Mouse (Mus musculus) cerebellum, postnatal 36 days (tissue): Measurements from ENCODE around the gene Cnot9.
"Not testable (repeated sequence)": the region's sequence is repeated elsewhere in the genome, so short reads cannot be mapped to it uniquely, and the experiment has no call there.

ENCODE experiments used
- DNase-seq, 2 experiments: peaks; one replicate each; pipeline ENCODE4 v3.0.0; 2021 to 2022; ENCODE audit warnings: mixed read lengths in 2 of 2

Cnot9 gene

DNA sequence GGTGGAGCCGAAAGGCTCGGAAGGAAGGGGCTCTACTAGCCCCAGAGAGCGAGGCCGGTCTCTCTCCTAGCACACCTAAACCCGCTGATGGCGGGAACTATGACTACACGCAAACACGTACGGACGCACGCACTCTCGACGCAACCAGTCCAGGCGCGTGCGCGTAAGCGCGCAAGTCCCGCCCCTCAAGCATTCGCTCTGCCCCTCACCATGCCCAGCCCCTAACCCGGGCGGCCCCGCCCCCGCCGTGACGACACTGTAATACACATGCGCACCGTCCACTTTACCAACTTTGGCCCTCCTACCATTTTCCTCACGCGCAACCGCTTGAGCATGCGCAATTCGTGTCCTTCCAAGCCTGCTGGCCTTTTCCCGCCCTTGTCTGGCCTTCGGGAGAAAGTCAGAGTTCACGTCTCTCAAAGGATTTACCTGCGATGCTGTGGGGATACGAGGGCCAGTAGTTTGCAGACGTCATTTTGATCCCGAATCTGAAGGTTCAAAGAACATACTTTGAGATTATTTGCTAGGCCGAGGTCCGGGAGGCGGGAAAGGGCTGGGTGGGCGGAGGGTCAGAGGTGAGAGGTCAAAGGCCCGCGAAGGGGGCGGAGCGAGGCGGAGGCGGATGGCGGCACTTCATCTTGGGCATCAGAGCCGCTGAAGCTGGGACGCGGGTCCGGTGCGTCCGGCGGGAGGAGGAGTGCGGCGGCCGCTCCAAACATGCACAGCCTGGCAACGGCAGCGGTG is at the start of gene Cnot9:
Gene Cnot9, plus strand, starts transcription at position 338 of the 744 bp plus-strand sequence.
- peak; percentile 100 for DNase-seq

GRCm38 (mm10) chr1:74460273-74460672 is 45.6 kb upstream of the Cnot9 start:
- DNase-seq = peak; percentile 30 to 35

DNA sequence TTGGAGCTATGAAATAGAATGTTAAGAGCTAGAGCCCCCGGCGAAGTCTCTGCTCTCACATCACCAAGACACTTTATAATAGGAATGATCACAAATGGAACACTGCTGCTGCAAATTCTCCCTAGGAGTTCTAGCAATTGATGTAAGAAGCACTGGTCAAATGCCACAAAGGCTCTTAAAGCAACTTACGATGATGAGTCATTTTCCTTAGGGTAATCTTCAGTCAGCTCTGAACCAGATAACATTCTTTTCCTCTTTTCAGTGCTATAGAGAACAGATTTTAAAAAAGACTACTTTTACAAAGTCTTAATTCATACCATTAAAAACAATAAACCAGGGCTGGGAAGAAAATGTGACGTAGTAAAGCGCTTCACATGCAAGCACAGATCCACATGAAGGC is 20.1 kb upstream of the Cnot9 start:
- DNase-seq = no peak

- no peak for DNase-seq
Observed at GRCm38 (mm10) chr1:74501106-74501505, 4.8 kb upstream of the Cnot9 start.

GRCm38 (mm10) chr1:74505393-74505720 is 501 bp upstream of the Cnot9 start:
- no peak for DNase-seq

- peak in 1 of 2 experiments; percentile 65 for DNase-seq
Observed at GRCm38 (mm10) chr1:74506471-74506881, 618 bp downstream of the Cnot9 start.

GRCm38 (mm10) chr1:74507780-74508179 is 1.9 kb downstream of the Cnot9 start:
- no peak for DNase-seq

- no peak for DNase-seq
Observed at GRCm38 (mm10) chr1:74511306-74511705, 5.4 kb downstream of the Cnot9 start.

GRCm38 (mm10) chr1:74512999-74513398 is 7.1 kb downstream of the Cnot9 start:
- not testable (repeated sequence) for DNase-seq

- DNase-seq = no peak
Observed at GRCm38 (mm10) chr1:74519875-74520274, 14.0 kb downstream of the Cnot9 start.

DNA sequence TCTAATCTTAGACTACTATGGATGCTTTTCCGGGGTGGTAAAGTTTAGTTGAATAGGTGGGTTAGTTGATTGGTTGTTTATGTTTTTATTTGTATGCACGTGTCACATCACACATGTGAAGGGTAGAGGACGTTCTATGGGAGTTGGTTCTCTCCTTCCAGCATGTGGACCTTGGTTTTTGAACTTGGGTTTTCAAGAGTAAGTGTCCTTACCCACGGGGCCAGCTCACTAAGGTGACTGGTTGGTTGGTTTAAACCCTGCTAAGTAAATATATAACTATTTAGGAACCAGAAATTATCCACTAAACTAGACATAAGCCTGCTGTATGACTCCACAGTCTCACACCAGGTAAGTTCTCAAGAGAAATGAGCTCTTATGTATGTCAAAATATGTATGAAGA is 18.9 kb downstream of the Cnot9 start:
- no peak for DNase-seq

- no peak for DNase-seq
Observed at GRCm38 (mm10) chr1:74528589-74528988, 22.7 kb downstream of the Cnot9 start.

DNA sequence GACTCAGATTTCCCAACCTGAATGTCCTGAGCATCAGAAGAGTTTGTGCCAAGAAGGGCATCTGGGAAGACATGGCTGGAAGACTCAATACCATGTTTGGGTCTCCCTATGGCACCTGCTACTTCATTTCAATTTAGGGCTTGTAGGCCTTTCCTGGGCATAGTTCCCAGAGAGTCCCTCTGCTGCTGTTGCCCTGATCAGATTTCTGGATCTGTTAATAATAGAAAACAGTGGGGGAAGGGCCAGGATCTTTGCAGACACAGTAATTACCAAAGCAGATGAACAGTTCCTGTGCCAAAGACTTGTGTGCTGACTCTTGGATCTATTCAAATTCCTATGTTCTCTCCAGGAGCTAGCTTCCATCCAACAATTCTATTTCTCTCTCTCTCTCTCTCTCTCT is 32.8 kb downstream of the Cnot9 start:
- no peak for DNase-seq

DNA sequence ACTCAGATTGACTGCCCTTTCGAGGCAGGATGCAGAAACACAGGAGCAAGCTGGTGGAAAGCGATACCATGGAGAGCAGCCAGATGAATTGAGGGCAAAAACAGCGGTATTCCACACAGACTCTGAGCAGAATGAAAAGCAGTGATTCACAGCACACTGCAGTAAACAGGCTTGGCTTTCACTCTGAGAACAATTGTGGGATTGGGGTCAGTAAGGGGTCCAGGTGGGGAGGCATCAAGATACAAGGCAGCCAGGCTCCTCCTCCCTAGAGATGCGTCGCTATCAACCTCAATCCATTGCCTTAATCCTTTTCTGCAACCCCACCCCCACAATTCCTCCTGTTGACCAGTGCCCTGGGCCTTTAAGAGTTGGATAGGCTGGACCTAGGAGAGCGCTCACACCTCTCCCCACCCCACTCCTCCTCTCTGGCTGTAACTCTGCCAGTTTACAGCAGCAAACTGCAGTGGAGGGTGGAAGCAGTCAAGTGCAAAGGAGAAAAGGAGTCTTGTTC is 36.6 kb downstream of the Cnot9 start, which contains the start of gene Plcd4:
Gene Plcd4, plus strand, starts transcription at position 438 of the 511 bp plus-strand sequence.
- peak; percentile 57 to 59 for DNase-seq

DNA sequence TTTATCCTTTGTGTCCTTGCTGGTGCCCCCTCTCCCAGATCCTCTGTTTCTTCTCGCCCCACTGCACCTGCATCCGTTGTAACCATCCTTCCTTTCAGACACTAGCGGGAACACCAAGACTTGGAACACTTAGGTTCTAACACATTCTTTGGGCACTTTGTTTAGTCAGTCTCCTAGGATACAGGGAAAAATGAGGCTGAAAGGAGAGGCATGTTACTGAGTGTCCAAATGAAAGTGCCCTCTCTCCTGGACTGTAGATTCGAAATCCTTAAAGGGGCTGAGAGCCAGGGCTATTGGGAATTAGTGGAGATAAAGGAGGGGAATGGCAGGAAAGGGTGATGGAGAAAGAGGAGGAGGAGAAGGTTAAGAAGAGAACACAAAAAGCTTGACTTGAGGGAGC is 38.3 kb downstream of the Cnot9 start, which contains the start of gene Usp37:
Gene Usp37, minus strand, starts transcription at position 101 of the 400 bp plus-strand sequence.
- DNase-seq = no peak

GRCm38 (mm10) chr1:74559061-74559460 is 53.2 kb downstream of the Cnot9 start:
- no peak for DNase-seq

GRCm38 (mm10) chr1:74565834-74566233 is 60.0 kb downstream of the Cnot9 start:
- no peak for DNase-seq

GRCm38 (mm10) chr1:74569739-74570719 is 64.2 kb downstream of the Cnot9 start:
- DNase-seq = no peak
